Mouse (Mus musculus) R1 (cell line): ENCODE data around the gene Carmil2.

Experiments
- DNase-seq: peaks from one replicate; pipeline ENCODE4 v3.0.0-alpha.2; 2018; ENCODE audit warnings: low read depth, low spot score

Gene Carmil2

DNA sequence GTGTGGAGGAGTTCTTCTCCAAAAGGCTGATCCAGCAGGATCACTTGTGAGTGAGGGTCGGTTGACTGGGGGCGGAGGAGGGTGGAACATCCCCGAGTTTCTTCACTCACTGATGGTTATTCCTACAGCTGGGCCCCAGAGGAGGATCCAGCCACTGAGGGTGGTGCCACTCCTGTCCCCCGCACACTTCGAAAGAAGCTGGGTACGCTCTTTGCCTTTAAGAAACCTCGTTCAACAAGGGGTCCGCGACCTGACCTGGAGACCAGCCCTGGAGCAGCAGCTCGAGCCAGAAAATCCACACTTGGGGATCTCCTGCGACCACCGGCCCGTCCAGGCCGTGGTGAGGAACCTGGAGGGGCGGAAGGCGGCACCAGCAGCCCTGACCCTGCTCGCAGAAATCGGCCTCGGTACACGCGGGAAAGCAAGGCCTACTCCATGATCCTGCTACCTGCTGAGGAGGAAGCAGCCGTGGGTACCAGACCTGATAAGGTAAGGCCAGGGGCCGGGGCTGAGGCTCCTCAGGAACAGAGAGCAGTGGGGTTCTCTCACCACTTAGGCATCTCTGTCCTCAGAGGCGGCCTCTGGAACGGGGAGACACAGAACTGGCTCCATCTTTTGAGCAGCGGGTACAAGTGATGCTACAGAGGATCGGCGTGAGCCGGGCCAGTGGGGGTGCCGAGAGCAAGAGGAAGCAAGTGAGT is 9.2 kb downstream of the Carmil2 start:
- no peak for DNase-seq

DNA sequence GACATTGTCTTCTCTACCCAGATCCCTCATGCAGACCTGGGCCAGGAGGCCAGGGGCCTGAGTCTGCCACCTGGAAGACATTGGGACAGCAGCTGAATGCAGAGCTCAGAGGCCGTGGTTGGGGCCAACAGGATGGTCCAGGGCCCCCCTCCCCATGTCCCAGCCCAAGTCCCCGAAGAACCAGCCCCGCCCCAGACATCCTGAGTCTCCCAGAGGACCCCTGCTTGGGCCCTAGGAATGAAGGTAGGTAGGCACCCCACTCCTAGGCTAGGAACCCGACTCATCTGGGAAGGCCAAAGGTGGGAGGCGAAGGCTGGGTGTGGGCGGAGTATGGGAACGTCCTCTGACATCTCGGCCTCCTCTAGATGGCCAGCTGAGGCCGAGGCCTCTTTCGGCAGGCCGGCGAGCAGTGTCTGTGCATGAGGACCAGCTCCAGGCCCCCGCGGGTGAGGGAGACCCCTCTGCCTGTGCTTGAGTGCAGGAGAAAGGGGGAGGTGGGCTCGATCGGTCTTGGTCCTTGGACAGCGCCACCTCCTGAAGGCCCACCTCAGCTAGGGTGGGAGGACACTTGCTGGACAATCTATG is 11.2 kb downstream of the Carmil2 start:
- no peak for DNase-seq

DNA sequence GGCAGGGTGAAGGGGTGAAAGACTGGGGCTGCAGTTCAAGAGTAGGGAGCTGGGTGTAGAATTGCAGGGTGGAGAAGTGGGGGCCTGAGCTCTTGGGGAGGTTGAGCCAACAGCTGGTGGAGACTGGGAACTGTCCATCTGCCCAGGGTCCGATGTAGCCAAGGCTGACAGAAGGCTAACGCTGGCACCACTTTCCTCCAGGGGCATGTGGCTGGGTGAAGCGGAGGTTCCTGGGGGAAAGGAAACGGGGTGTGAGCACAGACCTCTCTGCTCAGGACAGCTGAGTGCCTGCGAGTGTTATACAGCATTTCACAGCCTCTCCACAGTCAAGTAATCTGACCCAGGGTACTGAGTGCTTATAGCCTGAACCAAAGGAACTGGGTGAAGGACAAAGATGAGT is 12.7 kb downstream of the Carmil2 start:
- no peak for DNase-seq

DNA sequence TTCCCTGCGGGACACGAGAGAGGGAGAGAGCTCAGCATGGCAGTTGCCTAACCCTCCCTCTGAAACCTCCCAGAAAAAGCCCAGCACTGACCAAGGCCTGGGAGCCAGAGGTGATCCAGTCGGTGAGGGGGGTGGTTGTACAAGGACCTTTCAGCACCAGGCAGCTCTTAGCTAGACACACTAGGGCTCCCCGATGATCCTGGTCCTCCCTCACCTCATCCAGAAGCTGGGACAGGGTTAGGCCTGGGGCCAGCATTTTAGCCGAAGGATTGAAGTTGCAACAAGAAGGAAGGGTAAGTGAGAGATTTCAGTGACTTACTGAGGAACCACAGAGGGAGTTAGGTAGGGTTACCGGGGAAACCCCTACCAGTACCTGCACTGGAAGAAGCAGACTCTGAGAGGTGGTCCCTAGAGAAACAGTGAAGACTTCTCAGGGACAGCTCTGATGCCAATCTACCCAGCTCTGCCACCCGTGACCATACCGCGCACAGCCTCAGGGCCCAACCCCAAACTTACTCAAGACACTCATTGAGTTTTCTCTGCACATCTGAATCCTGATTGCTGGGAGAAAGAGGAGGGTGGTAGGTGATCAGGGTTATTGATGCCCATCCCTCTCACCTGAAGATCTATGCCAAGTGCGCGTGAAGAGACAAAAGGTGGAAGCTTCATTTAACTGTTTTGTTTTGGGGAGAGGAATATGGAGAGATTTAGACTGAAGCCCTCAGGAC is 13.6 kb downstream of the Carmil2 start:
- no peak for DNase-seq

DNA sequence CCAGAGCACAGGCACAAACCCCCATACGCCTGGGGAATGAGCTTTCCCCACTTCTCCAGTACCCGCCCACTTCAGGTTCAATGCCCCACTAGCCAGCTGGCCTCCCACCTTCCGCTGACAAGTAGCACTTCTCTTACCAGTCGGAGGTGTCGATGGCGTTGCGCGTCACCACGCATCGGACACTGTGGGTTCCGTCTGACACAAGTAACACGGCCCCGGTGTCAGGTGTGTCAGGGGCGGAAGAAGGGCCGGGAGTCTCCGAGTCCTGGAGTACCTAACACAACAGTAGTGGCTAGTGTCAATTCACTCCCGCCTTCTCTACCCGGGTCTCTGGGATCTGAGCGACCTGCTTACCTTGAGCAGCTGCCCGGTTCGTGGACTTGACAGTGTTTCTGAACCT is 14.5 kb downstream of the Carmil2 start:
- DNase-seq: peak; percentile 80

DNA sequence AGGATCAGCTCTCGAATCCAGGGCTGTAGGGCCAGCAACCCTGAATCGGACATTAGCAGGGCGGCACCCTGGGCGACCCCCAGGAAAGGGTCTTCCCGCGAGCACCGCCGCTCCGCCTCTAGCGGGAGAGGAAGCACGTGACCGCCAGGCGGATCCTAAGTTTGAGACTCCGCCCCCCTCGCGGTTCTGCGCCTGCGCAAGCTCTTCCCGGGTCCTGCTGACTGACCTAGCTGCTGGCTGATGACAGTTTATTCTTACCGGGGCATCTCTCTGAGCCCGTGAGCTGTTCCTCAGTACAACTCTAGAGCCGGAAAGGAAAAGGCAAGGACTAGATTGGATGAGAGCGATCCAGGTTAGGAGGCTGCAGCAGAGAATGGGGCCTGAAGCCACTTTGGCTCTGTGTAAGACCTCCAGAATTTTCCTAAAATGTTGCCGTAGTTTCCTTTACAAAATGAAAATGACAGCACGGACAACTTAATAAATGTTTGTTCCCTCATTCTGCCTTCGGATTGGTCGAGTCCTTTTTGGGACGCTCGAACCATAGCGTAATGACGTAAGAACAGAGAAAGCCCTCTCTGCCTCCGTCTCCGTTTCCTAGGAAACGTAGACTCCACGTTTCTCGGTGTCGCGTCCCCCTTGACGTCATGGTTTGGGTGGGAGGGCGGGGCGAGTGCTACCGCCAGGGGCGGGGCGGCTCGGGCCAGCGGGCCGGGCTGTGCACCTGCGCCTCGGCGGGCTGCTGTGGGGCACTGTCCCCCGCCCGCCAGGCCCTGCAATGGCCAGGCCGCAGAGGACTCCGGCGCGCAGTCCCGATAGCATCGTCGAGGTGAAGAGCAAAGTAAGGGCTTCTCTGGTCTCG is 15.1 kb downstream of the Carmil2 start, which contains the start of the genes Acd and Pard6a:
Gene Acd, minus strand, starts transcription at position 137 of the 859 bp plus-strand sequence.
Gene Pard6a, plus strand, starts transcription at position 183 of the 859 bp plus-strand sequence.
- peak; percentile 96 for DNase-seq

DNA sequence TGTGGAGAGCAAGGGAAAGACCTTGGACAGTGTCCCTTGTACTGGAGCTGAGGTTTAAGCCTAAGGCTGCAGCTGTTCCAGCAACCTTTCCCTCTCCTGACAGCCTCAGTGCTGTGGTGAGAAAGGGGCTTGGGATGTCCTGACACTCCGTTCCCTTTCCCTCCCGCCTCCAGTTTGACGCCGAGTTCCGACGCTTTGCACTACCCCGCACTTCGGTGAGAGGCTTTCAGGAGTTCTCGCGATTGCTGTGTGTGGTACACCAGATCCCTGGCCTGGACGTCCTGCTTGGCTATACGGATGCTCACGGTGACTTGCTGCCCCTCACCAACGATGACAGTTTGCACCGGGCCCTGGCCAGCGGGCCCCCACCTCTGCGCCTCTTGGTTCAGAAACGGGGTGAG is 15.9 kb downstream of the Carmil2 start:
- DNase-seq: peak; percentile 46

DNA sequence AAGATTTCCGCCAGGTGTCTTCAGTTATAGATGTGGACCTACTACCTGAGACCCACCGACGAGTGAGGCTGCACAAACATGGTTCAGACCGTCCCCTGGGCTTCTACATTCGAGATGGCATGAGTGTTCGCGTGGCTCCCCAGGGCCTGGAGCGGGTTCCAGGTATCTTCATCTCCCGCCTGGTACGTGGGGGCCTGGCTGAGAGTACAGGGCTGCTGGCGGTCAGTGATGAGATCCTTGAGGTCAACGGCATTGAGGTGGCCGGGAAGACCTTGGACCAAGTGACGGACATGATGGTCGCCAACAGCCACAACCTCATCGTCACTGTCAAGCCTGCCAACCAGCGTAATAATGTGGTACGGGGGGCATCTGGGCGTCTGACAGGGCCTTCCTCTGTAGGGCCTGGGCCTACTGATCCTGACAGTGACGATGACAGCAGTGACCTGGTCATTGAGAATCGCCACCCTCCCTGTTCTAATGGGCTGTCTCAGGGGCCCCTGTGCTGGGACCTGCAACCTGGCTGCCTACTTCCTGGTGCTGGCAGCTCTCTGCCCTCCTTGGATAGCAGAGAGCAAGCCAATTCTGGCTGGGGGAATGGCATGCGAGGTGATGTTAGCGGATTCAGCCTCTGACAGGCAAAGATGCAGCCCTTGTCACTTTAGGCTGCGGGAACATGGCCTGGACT is 16.8 kb downstream of the Carmil2 start:
- DNase-seq: no peak

DNA sequence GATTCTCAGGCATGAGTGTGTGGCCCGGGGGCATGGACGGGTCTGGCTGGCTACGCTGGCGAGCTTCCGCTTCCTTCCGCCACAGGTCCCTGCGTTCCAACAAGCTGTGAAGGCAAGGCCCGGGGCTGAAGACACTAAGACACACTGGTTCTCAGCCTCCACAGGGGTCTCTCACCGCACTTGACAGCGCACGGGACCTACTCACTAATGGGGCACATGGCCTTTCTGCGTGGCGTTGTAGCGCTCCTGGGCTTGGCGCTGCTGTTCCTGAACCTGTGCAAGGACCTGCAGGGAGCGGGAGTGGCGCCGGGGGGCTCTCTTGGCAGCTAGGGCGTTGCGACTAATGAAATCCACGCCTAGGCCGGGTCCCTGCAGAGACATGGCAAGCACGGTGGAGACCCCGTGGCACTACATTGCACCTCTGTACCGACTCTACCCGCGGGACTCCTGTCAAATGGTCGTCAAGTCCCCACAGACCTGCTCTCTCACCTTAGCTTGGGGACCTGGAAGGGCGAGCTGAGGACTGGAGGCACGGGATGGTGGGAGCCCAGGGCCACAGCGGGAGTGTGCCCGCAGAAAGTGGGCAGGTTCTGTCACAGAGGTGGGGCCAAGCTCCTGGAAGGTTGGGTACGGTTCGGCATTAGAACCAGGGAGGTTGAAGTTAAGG is 18.2 kb downstream of the Carmil2 start:
- DNase-seq: peak; percentile 37

DNA sequence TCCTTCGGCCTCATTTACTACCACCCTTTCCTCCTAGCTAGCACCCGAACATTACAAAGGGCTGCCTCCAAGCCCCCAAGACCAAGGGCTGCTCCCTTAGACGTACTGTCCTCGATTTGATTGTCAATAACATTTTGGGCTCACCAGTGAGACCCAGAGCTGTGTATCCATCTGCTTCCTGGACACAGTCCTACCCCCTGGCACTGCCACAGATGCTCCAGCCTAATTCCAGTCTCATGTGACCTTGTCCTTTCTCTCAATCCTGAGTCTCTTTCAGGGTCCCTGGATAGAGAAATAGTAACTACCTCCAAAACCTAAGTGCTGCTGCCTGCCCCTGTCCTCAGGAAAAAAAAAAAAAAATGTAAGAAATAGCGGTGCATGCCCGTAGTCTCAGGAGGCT is 18.9 kb downstream of the Carmil2 start:
- DNase-seq: no peak

DNA sequence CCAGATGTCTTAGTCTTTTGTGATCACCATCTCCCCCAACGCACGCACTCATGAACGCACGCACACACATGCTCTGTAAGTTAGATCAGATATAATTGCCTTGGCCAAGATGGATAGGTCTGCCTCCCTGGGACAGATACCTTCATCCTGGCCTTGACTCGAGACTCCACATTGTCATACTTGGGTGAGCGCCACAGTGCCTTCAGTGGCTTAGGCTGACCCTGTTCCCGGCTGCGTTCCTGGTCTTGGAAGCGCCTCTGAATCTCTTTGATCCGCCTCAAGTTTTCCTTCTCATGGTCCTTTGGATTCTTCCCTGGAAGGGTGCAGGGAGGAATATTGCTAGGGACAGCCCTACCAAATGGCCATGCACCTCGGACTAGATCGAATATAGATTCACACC is 20.4 kb downstream of the Carmil2 start:
- no peak for DNase-seq

DNA sequence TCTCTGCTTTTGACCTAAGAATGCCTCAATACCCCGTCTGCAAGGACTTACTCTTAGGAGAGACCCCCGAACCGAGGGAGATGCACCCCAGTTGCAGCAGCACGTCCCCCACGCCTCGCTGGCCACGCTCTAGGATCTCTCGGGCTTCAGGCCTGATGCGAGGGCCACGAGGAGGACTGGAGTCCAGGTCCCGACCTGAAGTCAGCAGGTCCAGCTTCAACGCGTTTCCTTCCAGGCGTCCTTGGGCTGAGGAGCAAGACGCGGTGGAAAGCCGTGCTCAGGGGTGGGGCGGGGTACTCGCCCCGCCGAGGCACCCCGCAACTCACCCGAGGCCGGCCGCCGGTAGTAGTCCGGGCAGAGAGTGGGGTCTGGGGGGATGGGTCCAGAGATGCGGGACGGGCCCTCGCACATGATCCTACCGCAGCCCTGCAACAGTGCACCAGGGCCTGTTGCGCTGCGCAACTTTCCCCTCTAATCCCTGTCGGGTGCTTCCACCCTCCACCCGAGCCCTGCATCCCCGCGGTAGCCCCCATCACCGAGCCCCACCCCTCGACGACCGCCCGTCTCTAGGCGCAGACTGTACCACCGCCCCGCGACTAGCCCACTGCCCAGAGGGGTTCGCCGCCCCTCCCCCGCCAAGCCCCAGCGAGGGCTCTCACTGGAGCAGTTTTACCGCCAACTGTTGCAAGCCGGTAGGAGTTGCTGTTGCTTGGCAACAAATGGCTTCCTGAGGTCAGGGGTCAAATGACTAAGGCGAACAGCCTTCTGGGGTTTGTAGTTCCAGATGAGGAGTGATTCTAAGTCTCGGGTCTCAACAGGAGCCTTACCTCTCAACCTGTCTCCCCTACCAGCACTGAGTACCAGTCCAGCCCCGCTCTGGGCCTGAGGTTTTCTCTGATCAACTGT is 21.7 kb downstream of the Carmil2 start, which contains the start of the genes 4933405L10Rik and Enkd1:
Gene 4933405L10Rik, plus strand, starts transcription at position 158 of the 906 bp plus-strand sequence.
Gene Enkd1, minus strand, starts transcription at position 713 of the 906 bp plus-strand sequence.
- DNase-seq: peak; percentile 98

DNA sequence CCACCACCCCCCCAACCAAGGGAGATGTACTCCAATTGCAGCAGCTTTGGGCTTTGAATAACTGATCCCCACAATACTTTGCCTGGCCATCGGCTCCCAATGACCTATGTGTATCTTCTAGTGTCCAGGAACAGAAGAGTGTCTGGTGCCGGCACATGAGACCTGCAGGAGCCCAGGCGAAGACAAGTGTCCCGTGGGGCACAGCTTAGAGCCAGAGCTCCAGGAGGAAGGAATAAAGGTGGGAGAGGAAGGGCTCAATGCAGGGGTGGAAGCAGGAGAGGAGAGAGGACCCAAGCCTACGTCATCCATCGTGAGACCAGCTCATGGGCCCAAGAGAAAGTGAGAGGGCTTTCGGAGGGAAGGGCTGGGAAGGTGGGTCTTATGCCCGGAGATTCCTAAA is 22.6 kb downstream of the Carmil2 start:
- no peak for DNase-seq

DNA sequence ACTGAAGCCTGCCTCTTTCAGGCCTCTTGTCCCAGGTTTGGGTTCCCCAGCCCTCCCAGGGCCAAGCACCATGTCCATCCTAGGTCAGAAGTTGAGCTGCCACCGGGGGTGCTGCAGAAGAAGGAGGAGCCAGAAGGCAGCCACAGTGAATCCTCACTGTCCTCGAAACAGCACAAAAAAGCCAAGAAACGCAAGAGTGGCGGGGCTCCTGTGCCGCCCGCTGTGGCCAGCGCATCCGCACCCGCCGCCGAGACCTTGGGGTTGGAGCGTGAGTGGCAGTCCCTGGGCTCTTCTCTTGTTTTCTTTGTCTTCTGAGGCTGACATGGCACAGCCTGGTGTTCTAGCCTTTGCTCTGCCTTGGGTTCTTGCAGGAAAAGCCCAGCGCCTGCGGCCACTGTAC is 23.2 kb downstream of the Carmil2 start:
- DNase-seq: no peak

DNA sequence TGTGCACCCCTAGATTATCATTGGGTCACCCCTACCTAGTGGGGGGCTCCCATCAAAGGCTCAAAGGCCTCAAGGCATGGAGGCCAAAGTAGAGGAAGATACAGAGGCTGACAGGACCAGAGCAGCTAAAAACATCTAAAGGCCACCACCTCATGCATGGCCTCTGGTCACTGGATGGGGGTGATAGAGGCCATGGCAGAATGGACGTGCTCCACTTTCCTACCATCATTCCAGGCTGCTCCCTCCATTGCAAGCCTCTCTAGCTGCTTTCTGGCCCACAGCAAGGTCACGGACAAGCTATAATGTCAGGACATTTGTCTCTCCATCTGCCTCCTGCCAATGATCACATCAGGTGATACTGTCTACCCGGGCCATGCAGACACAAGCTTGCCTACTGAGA is 26.2 kb downstream of the Carmil2 start:
- DNase-seq: no peak

DNA sequence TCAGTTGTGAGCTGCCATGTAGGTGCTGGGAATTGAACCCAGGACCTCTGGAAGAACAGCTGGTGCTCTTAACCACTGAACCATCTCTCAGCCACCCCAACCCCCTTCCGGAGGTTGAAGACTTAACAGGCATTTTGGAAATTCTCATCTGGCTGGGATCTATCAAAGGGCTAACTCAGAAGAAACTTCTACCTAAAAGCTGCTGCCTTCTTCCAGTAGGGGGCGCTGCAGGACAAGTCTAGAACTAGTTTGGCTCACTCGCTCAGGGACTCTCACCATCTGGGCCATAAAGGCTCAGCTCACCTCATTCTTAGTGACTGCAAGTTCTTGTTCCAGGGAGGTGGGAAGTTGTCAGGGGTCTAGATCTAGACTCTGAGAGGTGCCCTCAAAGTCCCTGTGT is 28.1 kb downstream of the Carmil2 start:
- DNase-seq: peak; percentile 94

DNA sequence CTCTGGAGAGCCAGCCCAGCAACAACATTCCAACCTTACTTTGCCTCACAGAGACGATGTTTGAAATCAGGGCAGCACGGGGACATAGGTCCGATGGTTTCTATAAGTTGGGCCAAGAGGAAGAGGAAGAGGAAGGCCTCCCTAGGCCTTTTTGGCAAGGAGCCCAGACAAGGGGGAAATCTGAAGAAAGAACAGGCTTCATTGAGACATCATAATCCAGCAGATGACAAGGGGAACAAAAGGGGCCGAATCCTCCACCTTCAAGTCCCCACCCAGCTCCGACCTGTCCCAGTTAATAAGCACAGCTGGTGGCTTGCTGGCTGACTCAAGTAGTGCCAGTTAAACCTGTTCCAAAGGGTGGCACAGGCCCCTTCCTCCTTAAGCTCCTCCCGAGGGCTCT is 29.0 kb downstream of the Carmil2 start:
- no peak for DNase-seq

DNA sequence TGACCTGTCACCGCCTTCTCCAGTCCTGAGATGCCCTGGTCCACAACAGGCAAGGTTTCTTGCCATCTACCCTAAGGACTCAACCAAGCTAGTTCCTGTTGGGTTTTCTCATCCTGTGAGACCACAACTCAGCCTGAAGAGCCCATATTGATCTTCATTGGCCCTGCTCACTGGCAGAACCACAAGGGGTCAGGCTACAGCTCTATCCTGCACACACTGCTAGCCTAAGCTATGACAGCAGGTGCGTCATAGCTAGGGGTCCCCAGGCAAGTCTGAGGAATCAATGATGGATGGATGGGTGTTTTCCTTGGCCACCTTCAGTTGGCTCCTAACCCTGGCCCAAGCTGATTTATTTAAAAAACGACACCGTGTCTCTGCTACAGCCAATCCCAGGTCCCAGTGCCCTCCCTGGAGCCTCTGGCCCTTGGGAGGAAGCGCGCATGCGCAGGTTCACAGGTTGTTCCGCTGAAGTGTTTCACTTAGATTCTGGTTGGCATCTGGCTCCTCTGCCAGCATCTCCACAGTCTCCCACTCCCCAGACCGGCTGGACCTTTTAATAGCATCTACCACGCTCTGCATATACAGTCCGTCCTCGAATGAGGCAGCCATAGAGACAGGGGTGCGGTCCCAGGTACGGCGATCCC is 30.4 kb downstream of the Carmil2 start:
- DNase-seq: peak; percentile 80

DNA sequence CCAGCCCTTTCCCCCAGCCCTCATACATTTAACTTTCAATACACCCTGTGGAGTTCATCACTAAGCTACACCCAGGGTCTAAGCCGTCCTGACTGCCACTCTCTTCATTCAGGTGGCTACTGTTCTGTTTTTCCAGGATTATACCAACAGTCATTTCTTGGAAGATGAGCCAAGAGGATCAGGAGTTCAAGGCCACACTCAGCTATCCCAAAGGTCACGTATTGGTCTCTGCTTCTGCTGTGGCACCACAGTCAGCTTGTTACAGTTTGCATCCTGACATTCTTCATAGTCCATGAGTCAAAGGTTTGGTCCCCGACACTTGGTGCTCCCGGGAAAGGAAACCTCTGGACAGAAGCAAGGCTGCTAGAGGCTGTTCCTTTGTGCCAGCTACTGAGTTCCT is 33.6 kb downstream of the Carmil2 start:
- DNase-seq: no peak
